Mouse (Mus musculus): ENCODE results near the gene Gm525. TPM values are rescaled to one million over a fixed set of nuclear protein-coding genes. Genes with fewer than 3 reads are reported as not detected.
"Not testable (repeated sequence)": the region's sequence is repeated elsewhere in the genome, so short reads cannot be mapped to it uniquely, and the experiment has no call there.

Gene Gm525
- total RNA-seq, 2 experiments from 2014 or later, result not detected

DNA sequence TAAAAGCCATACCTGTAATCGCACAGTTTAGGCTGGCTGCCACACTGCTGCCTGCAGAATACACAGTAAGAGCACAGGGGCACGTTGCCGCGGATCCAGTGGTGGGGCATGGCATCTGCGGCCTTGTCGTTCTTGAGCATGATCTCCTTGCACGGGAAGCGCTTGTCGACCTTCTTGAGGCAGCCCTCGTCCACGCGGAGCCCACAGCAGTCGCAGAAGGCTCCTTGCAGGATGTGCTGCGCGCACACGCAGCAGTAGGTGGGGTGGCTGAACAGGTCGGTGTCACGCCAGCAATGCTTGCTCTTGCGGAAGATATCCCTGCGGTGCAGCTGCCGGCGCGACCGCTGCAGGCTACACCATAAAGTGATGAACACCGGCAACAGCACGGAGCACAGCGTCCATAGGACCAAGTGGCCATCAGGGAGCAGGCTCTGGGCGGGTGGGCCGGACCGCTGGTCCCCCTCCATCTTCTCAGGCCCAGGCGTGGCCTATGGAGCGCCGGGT, 13.7 kb upstream of the Gm525 start:
- DNase-seq (ENCODE audit: extremely low spot score in 1 of 2, low spot score in 2 of 2), result no peak
- intact Hi-C loops (cut with DNase I), result no loop called here

DNA sequence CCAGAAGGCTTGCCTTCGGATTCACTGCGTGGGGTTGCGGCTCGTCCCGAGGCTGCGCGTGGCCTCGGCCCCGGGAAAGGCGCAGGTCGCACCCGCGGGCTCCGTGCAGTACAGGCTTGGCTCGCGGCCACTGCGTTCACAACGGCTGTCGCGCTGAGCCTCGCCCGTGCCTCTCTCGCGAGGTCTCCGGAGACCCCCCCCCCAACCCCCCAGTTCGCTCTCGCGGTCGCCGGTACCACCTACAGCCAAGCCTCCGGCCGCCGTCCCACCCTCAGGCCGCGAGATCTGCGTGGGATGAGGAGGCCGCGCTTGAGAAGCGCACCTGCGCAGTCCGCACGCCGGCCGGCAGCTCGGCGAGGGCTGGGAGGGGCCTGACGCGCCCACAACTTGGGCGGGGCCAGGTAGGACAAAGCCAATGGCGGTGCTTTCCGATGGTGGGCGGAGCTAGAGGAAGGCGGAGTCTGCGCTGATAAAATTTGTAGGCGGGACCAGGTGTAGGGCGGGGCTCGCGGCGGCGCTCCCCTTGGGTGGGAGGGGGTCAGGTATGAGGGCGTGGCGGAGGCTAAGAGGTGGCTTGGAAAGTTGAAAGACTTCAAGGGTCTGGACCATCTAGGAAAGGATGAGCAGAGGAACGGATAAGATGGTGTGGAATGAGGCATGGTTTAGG, 13.1 kb upstream of the Gm525 start:
- DNase-seq (ENCODE audit: extremely low spot score in 1 of 2, low spot score in 2 of 2), result peak; percentile 84 to 96
- intact Hi-C loops (cut with DNase I), result no loop called here

DNA sequence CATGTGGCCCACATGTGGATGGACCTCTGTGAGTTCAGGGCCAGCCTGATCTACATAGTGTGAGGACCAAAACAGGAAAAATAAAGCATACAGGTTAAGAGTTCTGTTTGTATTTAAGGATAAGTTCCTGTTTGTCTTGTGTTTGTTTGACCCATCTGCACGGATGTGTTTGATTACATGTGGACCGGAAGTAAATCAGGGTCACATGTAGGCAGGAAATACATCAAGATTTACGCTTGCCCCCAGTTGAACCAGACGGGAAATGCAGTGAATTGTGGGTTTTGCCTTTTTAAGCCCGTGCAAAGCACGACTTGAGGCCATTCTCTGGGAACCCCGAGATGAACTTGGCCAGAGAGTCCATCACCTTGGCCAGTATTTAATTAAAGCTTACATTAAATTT, 12.3 kb upstream of the Gm525 start:
- no peak for DNase-seq (ENCODE audit: extremely low spot score in 1 of 2, low spot score in 2 of 2)
- intact Hi-C loops (cut with DNase I), result no loop called here

DNA sequence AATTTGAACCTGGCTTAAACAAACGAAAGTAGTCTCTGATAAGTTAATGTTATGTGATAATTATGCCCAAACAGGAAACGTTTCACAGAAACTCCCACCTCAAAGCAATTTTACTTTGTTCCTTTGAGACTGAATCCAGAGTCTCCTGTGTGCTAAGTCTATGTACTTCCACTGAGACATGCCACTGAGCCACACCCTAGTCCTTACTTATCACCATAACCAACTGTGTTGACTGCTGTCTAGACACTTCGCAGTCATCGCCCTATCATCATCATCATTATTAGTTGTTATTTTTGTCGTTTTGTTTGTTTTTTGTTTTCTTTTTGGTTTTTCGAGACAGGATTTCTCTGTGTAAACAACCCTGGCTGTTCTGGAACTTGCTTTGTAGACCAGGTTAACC, 9.3 kb upstream of the Gm525 start:
- intact Hi-C loops (cut with DNase I), result no loop called here
- DNase-seq (ENCODE audit: extremely low spot score in 1 of 2, low spot score in 2 of 2), result no peak

DNA sequence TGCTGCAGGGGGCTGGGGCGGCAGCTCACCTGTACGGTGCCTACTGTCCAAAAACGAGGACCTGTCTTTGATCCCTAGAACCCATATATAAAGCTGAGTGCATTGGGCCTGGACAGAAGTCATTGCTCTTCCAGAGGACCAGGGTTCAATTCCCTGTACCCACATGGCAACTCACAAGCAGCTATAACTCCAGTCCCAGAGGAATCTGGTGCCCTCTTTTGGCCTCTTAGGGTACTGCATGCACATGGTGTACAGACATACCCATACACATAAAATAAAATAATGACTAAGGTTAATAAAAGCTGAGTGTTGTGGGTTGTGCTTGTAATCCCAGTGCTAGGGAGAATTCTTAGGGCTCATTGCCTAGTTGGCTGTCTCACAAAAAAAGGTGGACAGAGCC, 8.3 kb upstream of the Gm525 start:
- intact Hi-C loops (cut with DNase I), result no loop called here

DNA sequence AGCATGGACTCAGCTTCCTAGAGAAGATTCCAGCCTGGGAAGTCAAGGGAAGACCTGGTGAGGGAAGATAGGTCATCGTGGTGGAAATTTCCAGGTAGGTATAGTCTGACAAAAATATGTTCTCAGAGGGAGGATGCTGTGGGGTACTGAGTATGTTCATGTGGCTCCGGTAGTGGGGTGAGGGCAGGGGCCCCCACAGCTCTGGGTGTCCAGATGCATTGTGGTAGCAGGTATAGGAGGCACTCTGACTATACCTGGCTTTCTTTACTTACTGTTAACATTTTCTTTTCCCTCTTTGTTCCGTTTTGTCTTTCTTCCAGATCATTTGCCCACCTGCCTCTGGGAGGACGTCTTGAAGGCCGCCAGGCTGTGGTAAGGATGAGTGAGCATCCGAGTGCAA, 7.5 kb upstream of the Gm525 start:
- intact Hi-C loops (cut with DNase I), result no loop called here
- no peak for DNase-seq (ENCODE audit: extremely low spot score in 1 of 2, low spot score in 2 of 2)

More for the DNA sequence above, 8.3 kb upstream of the Gm525 start:
- DNase-seq (ENCODE audit: extremely low spot score in 1 of 2, low spot score in 2 of 2), result no peak

DNA sequence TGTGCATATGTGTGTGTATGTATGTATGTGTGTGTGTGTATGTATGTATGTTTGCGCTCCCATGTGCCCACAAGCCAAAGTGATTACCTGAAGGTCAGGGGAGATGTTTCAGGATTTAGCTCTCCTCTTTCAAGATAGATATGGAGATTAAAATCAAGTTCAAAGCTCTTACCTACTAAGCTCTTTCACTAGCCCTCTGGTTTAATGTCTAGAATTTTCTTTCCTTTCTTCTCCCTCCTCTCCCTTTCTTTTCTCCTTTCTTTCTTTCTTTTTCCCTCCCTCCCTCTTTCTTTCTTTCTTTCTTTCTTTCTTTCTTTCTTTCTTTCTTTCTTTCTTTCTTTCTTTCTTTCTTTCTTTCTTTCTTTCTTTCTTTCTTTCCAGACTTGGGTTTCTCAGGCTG, 6.9 kb upstream of the Gm525 start, which contains the start of gene Dgke:
Gene Dgke (minus strand): TSS at position 101 of the 400 bp plus-strand sequence.
- intact Hi-C loops (cut with DNase I), result no loop called here
- no peak for DNase-seq (ENCODE audit: extremely low spot score in 1 of 2, low spot score in 2 of 2)

DNA sequence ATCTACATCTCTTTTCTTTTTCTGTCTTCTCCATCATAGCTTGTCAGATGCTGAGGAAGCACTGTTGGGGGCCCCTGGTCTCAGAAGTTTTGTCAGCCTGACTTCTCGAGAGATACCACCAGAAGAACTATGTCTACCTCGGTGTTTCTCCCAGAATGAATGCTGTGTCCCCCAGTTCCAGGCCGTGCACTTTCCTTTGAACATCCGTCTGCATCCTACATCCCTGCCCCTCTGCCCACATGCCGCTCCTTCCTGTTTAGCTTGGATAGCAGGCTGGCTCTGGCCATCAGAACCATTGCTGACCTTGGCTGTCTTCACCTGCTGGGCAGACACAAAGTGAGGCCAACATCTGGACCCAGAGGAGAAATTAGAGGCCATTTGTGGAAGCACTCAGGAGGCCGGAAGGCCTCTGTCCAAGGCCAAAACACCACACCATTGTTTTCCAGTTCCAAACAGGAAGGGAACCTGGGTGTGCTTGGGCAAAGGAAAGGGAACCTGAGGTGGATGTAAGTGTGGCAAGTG, 6.3 kb upstream of the Gm525 start:
- intact Hi-C loops (cut with DNase I), result no loop called here
- peak in 1 of 2 experiments; percentile 58 for DNase-seq (ENCODE audit: extremely low spot score in 1 of 2, low spot score in 2 of 2)

DNA sequence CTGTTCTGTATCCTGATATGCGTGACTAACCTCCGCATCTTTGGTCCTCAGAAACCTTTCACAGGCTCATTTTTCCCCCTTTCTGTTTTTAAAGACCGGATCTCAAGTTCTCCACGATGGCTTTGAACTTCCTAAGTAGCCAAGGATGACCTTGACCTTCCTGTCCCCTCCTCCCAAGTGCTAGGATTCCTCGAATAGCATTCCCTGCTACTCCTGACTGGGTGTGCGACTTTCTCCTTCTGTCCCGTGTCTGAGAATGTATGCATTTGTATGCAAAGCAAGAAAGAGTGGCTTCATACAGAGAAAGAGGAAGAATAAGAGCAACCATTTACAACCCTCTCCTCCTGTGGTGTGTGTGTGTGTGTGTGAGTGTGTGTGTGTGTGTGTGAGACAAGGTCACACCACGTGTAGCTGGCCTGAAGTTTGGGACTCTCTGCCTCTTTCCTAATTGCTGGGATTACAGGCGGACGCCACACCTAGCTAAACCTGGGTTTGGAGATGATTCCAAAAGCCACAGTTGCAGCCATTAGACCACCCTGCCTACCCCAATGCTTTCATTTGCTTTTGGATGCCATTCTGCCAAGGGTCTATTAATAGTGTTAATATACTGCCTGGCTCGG, 5.7 kb upstream of the Gm525 start:
- intact Hi-C loops (cut with DNase I), result no loop called here
- DNase-seq (ENCODE audit: extremely low spot score in 1 of 2, low spot score in 2 of 2), result no peak

DNA sequence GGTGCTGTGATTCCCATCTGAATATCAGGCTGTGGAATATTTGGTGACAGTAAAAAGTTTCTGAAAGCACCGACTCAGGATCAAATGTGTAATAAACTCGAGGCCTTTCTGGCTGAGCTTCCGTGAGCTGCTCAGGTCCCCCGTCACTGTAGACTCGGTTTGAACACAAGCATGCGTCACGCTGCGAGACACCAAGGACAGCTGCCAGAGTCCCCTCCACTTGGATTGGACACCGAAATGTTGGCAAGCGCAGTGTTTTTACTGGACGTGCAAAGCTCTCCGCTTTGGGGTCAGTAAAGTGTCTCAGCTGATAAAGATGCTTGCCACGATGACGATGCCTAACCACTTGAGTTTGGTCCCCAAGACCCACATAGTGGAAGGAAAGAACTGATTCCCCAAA, 5.0 kb upstream of the Gm525 start:
- intact Hi-C loops (cut with DNase I), result no loop called here

DNA sequence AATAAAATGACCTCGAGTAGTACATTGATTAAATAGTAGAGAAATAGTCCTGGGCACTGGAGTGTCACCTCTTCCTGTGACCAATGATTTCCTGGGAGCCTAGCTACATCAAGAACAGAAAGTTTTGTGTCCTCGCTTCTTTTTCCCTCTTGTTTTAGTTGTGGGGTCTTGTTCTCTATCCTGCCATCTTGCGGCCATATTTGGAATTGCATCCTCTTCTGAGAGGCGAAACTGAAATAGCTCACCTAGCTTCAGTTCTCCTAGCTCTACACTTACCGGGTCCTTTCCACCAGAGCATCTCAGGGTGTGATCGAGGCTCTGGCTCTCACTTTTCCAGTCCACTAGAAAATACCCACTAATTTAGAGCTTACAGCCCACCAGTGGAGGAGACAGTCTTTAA, 4.3 kb upstream of the Gm525 start:
- peak; percentile 31 to 48 for DNase-seq (ENCODE audit: extremely low spot score in 1 of 2, low spot score in 2 of 2)
- intact Hi-C loops (cut with DNase I), result no loop called here

More for the DNA sequence above, 5.0 kb upstream of the Gm525 start:
- peak in 1 of 2 experiments; percentile 57 for DNase-seq (ENCODE audit: extremely low spot score in 1 of 2, low spot score in 2 of 2)

DNA sequence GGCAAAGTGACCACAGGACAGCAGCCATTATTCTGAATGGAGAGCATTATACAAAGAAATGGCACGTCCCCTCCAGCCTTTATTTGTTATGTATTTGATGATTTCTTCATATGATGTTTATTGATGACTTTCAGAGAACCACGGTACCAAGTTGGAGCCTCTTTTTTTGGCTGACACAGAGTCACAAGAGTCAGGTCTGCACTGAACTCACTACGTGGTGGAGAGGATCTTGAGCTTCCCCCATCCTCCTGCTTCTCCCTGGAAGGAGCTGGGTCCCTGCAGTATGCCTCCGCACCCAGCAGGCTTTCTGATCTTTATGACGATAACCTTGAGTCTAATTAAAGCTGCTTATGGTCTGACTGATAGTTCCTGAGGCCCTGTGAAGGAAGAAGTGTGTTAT, 2.1 kb upstream of the Gm525 start:
- no peak for DNase-seq (ENCODE audit: extremely low spot score in 1 of 2, low spot score in 2 of 2)
- intact Hi-C loops (cut with DNase I), result no loop called here

DNA sequence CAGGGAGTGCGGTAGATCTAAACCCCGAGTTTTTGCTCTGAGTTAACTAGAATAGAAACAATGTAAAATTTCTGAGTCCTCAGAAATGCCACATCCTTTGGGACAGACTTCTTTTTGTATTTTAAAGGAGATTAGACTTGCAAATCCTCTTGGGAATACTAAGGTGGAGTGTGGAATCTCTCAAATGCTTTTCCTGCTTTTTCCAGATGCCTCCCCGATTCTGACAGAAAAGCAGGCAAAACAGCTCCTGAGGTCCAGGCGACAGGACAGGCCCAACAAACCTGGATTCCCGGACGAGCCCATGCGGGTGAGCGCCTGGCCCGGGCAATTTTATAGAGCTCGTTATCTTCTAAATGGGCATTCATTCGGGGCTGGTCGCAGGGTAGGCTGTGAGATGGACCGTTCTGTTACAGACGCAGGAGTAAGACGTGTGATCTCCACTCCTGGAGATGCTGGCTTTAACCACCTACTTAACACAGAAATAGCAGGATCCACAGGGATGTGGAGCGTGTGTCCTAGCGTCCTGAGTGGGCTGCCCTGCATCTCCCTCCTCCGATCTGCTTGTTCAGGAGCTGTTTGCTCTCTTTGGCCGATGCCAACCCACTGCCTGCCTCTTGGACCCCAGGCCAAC, 1.3 kb downstream of the Gm525 start:
- intact Hi-C loops (cut with DNase I), result no loop called here

DNA sequence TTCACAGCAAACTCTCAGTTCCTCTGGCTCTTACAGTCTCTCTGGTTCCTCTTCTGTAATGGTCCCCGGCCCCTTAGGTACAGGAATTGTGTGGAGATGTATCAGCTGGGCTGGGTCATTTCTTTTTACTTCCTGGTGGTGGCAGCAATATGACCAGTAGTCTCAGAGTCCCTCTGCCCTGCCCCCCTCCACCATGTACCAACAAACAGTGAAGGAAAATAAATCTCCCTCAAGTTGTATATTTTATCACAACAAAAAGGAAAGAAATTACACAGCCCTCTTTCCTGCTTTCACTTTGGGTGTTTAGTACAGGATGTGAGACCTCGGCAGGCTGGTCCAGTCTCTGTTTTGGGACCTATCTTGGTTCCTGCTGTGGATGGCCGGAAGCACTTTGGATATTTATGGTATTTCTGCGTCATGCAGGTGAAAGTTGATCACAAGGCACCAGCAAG, 2.8 kb downstream of the Gm525 start:
- intact Hi-C loops (cut with DNase I), result no loop called here
- peak in 1 of 2 experiments; percentile 47 for DNase-seq (ENCODE audit: extremely low spot score in 1 of 2, low spot score in 2 of 2)

More for the DNA sequence above, 1.3 kb downstream of the Gm525 start:
- no peak for DNase-seq (ENCODE audit: extremely low spot score in 1 of 2, low spot score in 2 of 2)

DNA sequence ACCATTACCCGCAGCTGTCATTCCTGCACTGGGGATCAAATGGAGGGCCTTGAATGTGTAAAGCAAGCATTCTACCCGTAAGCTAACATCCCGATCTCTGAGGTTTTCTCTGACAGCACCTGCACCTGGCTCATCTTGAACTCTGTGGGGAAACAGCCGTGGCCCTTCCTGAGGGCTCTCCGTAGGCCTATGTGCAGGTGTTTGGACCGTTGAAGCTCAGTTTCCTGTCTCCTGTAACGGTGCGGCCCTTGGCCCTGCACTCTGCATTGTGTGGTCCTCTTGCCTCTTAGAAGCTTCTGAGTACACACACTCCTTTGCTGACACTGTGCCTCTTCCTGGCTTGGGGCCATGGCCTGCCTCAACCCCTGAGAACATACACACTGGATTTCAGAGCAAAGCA, 4.0 kb downstream of the Gm525 start:
- DNase-seq (ENCODE audit: extremely low spot score in 1 of 2, low spot score in 2 of 2), result no peak
- intact Hi-C loops (cut with DNase I), result no loop called here

DNA sequence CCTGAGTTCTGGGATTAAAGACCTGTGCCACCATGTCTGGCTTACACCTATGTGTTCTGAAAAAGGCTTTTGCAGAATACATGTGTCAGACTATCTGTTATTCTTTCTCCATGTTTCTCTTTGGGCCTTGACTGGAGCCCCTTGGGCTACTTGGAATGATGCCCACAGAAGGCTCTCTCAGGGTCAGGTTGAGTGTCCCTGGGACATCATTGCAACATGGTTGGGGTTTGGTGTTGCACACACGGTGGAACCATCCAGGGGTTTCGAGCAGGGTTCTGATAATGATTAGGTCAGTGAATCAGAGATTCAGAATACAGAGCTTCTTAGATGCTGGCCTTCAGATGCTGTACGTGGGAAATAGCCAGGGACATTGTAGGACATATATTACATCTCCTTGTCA, 4.7 kb downstream of the Gm525 start:
- DNase-seq (ENCODE audit: extremely low spot score in 1 of 2, low spot score in 2 of 2), result no peak

DNA sequence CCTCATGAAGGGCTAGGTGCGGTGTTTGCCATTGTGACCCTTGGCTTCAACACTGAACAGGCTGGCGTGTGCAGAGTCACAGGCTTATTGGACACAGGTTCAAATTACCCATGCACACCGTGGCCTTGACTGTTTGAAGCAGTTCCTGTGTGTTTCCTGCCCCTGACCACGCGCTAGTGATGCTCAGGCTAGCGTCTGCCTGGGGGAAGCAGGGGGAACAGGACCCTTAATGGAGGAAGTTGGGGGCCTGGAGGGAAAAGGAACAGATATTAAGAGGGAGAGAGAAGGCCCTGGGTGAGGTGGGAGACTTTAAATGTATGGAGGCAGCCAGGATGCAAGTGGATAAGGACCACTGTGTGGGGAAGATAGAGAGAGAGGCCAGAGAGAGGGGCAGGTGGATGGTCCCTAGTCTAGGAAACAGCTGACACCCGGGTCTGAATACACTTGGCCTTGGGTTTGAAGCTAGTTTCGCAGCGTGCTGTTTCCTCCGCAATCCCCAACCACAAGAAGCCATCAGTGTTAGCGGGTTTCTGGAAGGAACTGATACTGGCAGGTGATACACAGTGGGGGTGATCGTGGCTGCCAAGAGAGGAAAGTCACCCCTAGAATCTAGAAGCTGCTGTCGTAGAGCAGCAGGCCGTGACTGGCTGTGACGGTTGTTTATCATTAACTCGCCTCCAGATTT, 5.5 kb downstream of the Gm525 start:
- intact Hi-C loops (cut with DNase I), result no loop called here

More for the DNA sequence above, 4.7 kb downstream of the Gm525 start:
- intact Hi-C loops (cut with DNase I), result no loop called here

DNA sequence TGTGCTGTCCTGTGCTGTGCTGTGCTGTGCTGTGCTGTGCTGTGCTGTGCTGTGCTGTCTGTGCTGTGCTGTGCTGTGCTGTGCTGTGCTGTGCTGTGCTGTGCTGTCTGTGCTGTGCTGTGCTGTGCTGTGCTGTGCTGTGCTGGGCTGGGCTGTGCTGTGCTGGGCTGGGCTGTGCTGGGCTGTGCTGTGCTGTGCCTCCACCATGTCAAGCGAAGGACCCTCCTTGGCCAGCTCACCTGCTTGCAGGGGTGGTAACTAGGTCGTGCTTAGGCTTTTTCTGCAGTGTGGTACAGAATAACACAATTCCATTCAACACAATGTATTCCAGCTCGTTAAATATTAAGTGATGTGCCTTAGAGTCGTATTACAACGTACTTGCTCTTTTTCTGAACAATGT, 8.3 kb downstream of the Gm525 start:
- intact Hi-C loops (cut with DNase I); DNase-seq (ENCODE audit: extremely low spot score in 1 of 2, low spot score in 2 of 2): not testable (repeated sequence)

More for the DNA sequence above, 5.5 kb downstream of the Gm525 start:
- DNase-seq (ENCODE audit: extremely low spot score in 1 of 2, low spot score in 2 of 2), result no peak

DNA sequence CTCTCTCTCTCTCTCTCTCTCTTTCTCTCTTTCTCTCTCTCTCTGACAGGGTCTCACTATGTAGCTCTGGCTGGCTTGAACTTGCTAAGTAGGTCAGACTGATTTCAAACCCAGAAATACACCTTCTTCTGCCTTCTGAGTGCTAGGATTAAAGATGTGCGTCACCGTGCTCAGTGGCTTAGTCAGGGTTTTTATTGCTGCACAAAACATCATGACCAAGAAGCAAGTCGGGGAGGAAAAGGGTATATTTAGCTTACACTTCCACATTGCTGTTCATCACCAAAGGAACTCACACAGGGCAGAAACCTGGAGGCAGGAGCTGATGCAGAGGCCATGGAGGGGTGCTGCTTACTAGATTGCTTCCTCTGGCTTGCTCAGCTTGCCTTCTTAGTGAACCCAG, 9.1 kb downstream of the Gm525 start:
- intact Hi-C loops (cut with DNase I); DNase-seq (ENCODE audit: extremely low spot score in 1 of 2, low spot score in 2 of 2): not testable (repeated sequence)
